Comparison of ENCODE assay signal across 8 mouse cellular contexts in the genomic region with DNA sequence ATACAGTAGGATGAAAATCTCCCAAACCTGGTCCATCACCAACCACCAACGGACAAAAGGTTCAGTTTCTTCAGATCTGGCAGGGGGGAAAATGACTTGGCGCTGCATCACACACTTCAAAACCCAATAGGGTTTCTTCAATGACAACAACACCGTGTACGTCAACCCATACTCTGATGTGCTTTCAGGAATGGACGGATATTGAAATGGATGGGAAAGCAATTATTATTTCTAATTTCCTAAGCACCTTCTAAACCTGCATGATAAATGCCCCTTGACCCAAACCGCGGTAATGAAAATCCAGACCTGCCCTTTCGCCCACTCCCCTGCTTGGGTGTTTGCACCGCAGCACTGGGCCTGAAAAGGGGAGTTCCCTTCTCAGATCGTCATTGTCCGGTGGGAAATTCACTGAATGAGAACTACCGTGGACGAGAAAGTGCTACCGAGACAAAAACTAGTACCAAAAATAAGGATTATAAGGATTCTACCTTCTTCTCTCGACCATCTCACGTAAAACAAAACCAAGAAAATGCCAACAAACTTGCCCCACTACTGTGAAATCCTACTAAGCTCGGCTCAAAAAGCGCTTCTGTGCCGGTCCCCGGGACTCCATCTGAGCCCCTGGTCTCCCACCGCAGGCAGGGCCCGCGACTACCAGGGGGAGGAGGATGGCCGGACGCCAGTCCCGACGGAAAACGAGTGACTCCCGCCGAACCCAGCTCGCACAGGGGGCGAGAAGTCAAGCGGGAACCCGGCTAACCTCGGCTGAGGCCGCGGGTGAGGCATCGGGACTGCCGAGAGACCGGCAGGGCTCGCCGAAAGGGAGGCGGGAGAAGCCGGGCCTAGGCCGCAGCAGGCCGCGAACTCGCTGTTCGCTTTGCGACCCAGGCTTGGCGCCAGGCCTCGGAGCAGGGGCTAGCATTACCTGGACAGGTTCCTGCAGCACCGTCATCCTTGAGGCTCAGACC. TPM values are rescaled to one million over a fixed set of nuclear protein-coding genes. Genes with fewer than 3 reads are reported as not detected.
A peak's percentile ranks its signal among the peaks of the same experiment; 100 is the strongest.
DNase-seq lines count a peak whose midpoint lies in the region; ATAC-seq and TF ChIP-seq lines count a peak whose summit lies in the region.

No protein-coding gene starts in this region.

- no peaks in the 10 kb centered on the region for H3K27me3 ChIP-seq in kidney, embryonic 14.5 days (ENCODE audit: control insufficient read depth, insufficient read depth, low read length)
- no peaks in the 10 kb centered on the region for H3K27me3 ChIP-seq in lung, postnatal 0 days (replicated peaks; ENCODE audit: insufficient read depth, low read length)

- no peaks in the 10 kb centered on the region for H3K9me3 ChIP-seq in kidney, embryonic 14.5 days (ENCODE audit: control insufficient read depth, low read length)
- H3K9me3 ChIP-seq in lung, postnatal 0 days (ENCODE audit: low read length), result no peaks in the 10 kb centered on the region

- peak overlapping the region; percentile 94 for H3K9ac ChIP-seq in kidney, embryonic 14.5 days (ENCODE audit: low read depth, low read length)
- H3K9ac ChIP-seq in lung, postnatal 0 days (replicated peaks; ENCODE audit: low read depth), result peak overlapping the region; percentile 97

- no peak for TF ChIP-seq CTCF in lung, postnatal 0 days (IDR thresholded peaks at IDR 0.05)
- TF ChIP-seq CTCF in olfactory bulb, adult 2 months (IDR thresholded peaks at IDR 0.05; ENCODE audit: insufficient read depth, low read depth, low read length), result no peak

- intact Hi-C loops in left cerebral cortex, postnatal 10 days (cut with DNase I), result no loop called here

- no peak for TF ChIP-seq POLR2A in olfactory bulb, adult 2 months (IDR thresholded peaks at IDR 0.05; ENCODE audit: insufficient read depth, low read depth, low read length)

- TF ChIP-seq EP300 in lung, postnatal 0 days (IDR thresholded peaks at IDR 0.05), result no peak

- H3K36me3 ChIP-seq in kidney, embryonic 14.5 days (ENCODE audit: control insufficient read depth, insufficient read depth, low read length), result peaks cover 3% of the 10 kb centered on the region; the same call in 1 of the 2 replicates
- H3K36me3 ChIP-seq in lung, postnatal 0 days (ENCODE audit: insufficient read depth, low read length), result no peaks in the 10 kb centered on the region

- H3K4me1 ChIP-seq in kidney, embryonic 14.5 days (ENCODE audit: control insufficient read depth, insufficient read depth, low read length), result peaks cover 6% of the 10 kb centered on the region; the same call in 1 of the 2 replicates
- H3K4me1 ChIP-seq in lung, postnatal 0 days (ENCODE audit: insufficient read depth, low read depth, low read length), result peaks cover 3% of the 10 kb centered on the region; the same call in 1 of the 2 replicates
- 0 out of 2 replicates have a peak, but pooled peaks cover 2% of the 10 kb centered on the region for H3K4me1 ChIP-seq in olfactory bulb, adult 2 months (ENCODE audit: control insufficient read depth, insufficient read depth, low read length)

- H3K27ac ChIP-seq in kidney, embryonic 14.5 days (ENCODE audit: low read depth, low read length), result peak overlapping the region; percentile 80
- H3K27ac ChIP-seq in lung, postnatal 0 days (ENCODE audit: low read length), result peak overlapping the region; percentile 93
- peak overlapping the region; percentile 66; the same call in 1 of the 2 replicates for H3K27ac ChIP-seq in olfactory bulb, adult 2 months (ENCODE audit: insufficient read depth, low read depth, low read length)

- H3K4me2 ChIP-seq in kidney, embryonic 14.5 days (replicated peaks; ENCODE audit: low read depth, low read length), result peak overlapping the region; percentile 53
- H3K4me2 ChIP-seq in lung, postnatal 0 days (replicated peaks; ENCODE audit: low read depth, low read length), result peak overlapping the region; percentile 58

- peak; percentile 53 for ATAC-seq in common myeloid progenitor, adult 5-6 weeks (replicated peaks; ENCODE audit: low read depth, poor library complexity, severe bottlenecking)
- peak; percentile 73 for ATAC-seq in kidney, embryonic 14.5 days (ENCODE audit: low FRiP score, low TSS enrichment)
- ATAC-seq in lung, postnatal 0 days, result peak; percentile 77

- H3K4me3 ChIP-seq in kidney, embryonic 14.5 days (ENCODE audit: low read length), result peak overlapping the region; percentile 67
- peak overlapping the region; percentile 81 for H3K4me3 ChIP-seq in lung, postnatal 0 days (ENCODE audit: low read depth, low read length)
- peak overlapping the region; percentile 86 for H3K4me3 ChIP-seq in olfactory bulb, adult 2 months (ENCODE audit: insufficient read depth, low read depth, low read length)

- DNase-seq in left cerebral cortex, postnatal 10 days (ENCODE audit: extremely low spot score in 1 of 2, low spot score in 2 of 2), result peak; percentile 50 to 91
- DNase-seq in left cerebral cortex, adult 11 months (ENCODE audit: low spot score), result no peak
- peak; percentile 67 for DNase-seq in heart, adult 8-10 months (ENCODE audit: low spot score)
- DNase-seq in lung, postnatal 0 days (ENCODE audit: low spot score), result peak; percentile 84
- DNase-seq in urinary bladder, postnatal 4 days (ENCODE audit: low spot score in 2 of 2), result peak; percentile 77 to 79

- under 1% methylated on average over 53 of the region's 53 CpGs for WGBS in kidney, embryonic 14.5 days
- WGBS in lung, postnatal 0 days, result under 1% methylated on average over 49 of the region's 53 CpGs
- under 1% methylated on average over 53 of the region's 53 CpGs for WGBS in olfactory bulb, adult 2 months

RNA-seq across cellular contexts. Expression of gene Cdc27, which starts 0.7 kb away (rescaled TPM):
- total RNA-seq in left cerebral cortex, postnatal 10 days (2021), result 10 to 100 TPM; 63.9 to 73.9 TPM
- 74.3 and 78.4 TPM in 2 replicates for total RNA-seq in common myeloid progenitor, adult 5-6 weeks (2017)
- total RNA-seq in heart, adult 8-10 months (2022), result 10 to 100 TPM; 24.6 to 33.6 (median 30.5) TPM
- 39.9 and 55.5 TPM in 2 replicates for polyA plus RNA-seq in kidney, embryonic 14.5 days (2014; fragmentation: Nextera tagmentation; extraction: Ambion mirVana)
- 18.4 and 20.0 TPM in 2 replicates for polyA plus RNA-seq in lung, postnatal 0 days (2015; fragmentation: Nextera tagmentation; extraction: Ambion mirVana)
- 494 TPM in 1 of 2 replicates, not detected in the other for polyA plus RNA-seq in olfactory bulb, adult 2 months (2012; ENCODE audit: insufficient read depth, insufficient read length, low replicate concordance, missing spikeins)

RNA-seq across cellular contexts. Expression of gene Myl4, which starts 0.7 kb away (rescaled TPM):
- 10 to 100 TPM in 1 of 2 experiments, 1 to 10 TPM in 1; 8.7 to 10.9 TPM for total RNA-seq in left cerebral cortex, postnatal 10 days (2021)
- 0.87 and 1.2 TPM in 2 replicates for total RNA-seq in common myeloid progenitor, adult 5-6 weeks (2017)
- total RNA-seq in heart, adult 8-10 months (2022), result 100 to 1,000 TPM; 630 to 827 (median 696) TPM
- polyA plus RNA-seq in kidney, embryonic 14.5 days (2014; fragmentation: Nextera tagmentation; extraction: Ambion mirVana), result 1.2 and 1.8 TPM in 2 replicates
- 80.4 and 87.4 TPM in 2 replicates for polyA plus RNA-seq in lung, postnatal 0 days (2015; fragmentation: Nextera tagmentation; extraction: Ambion mirVana)
- polyA plus RNA-seq in olfactory bulb, adult 2 months (2012; ENCODE audit: insufficient read depth, insufficient read length, low replicate concordance, missing spikeins), result not detected in 2 replicates

RNA-seq across cellular contexts. Expression of gene Itgb3, which starts 58.1 kb away (rescaled TPM):
- 1 to 10 TPM; 5.5 to 6.7 TPM for total RNA-seq in left cerebral cortex, postnatal 10 days (2021)
- 12.3 and 15.8 TPM in 2 replicates for total RNA-seq in common myeloid progenitor, adult 5-6 weeks (2017)
- 1 to 10 TPM; 2.2 to 4.1 (median 2.9) TPM for total RNA-seq in heart, adult 8-10 months (2022)
- 0.80 and 0.85 TPM in 2 replicates for polyA plus RNA-seq in kidney, embryonic 14.5 days (2014; fragmentation: Nextera tagmentation; extraction: Ambion mirVana)
- 6.9 and 7.1 TPM in 2 replicates for polyA plus RNA-seq in lung, postnatal 0 days (2015; fragmentation: Nextera tagmentation; extraction: Ambion mirVana)
- not detected in 2 replicates for polyA plus RNA-seq in olfactory bulb, adult 2 months (2012; ENCODE audit: insufficient read depth, insufficient read length, low replicate concordance, missing spikeins)

Comparison
In these comparisons a context has a peak if more than half of its experiments do, and no peak if none do; other contexts are left out.
1. RNA of gene Myl4, which starts 0.7 kb away (total RNA-seq): 630 to 827 TPM in heart, adult 8-10 months; 8.7 to 10.9 TPM in left cerebral cortex, postnatal 10 days and 0.87 to 1.2 TPM in common myeloid progenitor, adult 5-6 weeks; every median in the first group is over 10 times any median in the second.
2. Peak in every context shown above with its lines, with median percentiles within 50 percentile points of each other: ATAC-seq, H3K27ac ChIP-seq and H3K4me3 ChIP-seq.